Mouse (Mus musculus) heart, embryonic 16.5 days (tissue): ENCODE results near the gene Taldo1. TPM values are rescaled to one million over a fixed set of nuclear protein-coding genes. Genes with fewer than 3 reads are reported as not detected.

Source experiments
- ATAC-seq: fragments of 200-750 bp; cut with Nextera tagmentation; replicated peaks from 2 replicates; pipeline ENCODE4 v1.8.0; 2017; ENCODE audit warnings: moderate number of reproducible peaks; ENCODE audit not compliant: insufficient read depth, low FRiP score; ENCODE audit errors: extremely low read depth
- H3K27ac ChIP-seq: fragments of 300-500 bp; sonication (generic); 2 replicates; pipeline ENCODE4 v1.5.1; 2014; ENCODE audit warnings: mild to moderate bottlenecking, low read length, control low read depth, moderate library complexity
- H3K27me3 ChIP-seq: fragments of 300-500 bp; sonication (generic); 2 replicates; pipeline ENCODE4 v1.6.1; 2014; ENCODE audit warnings: low read length, mixed read lengths; ENCODE audit not compliant: control insufficient read depth, insufficient read depth
- H3K36me3 ChIP-seq: fragments of 300-500 bp; sonication (generic); 2 replicates; pipeline ENCODE4 v1.6.1; 2014; ENCODE audit not compliant: control insufficient read depth, insufficient read depth
- H3K4me1 ChIP-seq: fragments of 300-500 bp; sonication (generic); 2 replicates; pipeline ENCODE4 v1.6.1; 2014; ENCODE audit warnings: low read length, mixed read lengths; ENCODE audit not compliant: control insufficient read depth, insufficient read depth
- H3K4me2 ChIP-seq: fragments of 300-500 bp; sonication (generic); 2 replicates; pipeline ENCODE4 v1.6.1; 2014; ENCODE audit warnings: low read depth, mild to moderate bottlenecking, control low read depth, low read length
- H3K4me3 ChIP-seq: fragments of 300-500 bp; sonication (generic); 2 replicates; pipeline ENCODE4 v1.5.1; 2014; ENCODE audit warnings: mild to moderate bottlenecking, control low read depth, low read length
- H3K9ac ChIP-seq: fragments of 300-500 bp; sonication (generic); 2 replicates; pipeline ENCODE4 v1.6.1; 2014; ENCODE audit warnings: low read length, control low read depth
- H3K9me3 ChIP-seq: fragments of 300-500 bp; sonication (generic); replicated peaks from 2 replicates; pipeline ENCODE4 v1.6.1; 2016; ENCODE audit warnings: low read length; ENCODE audit not compliant: control insufficient read depth
- WGBS: fragments of 180-500 bp; shearing (Covaris S2); extraction: QIAGEN DNeasy Blood & Tissue Kit; methylation state at CpG from one replicate; pipeline ENCODE4 v1.1.7; 2014; 5-methylcytosine and 5-hydroxymethylcytosine counted together
- polyA plus RNA-seq: library from polyadenylated mRNA; unstranded; fragments of >200 nt; fragmentation: Nextera tagmentation; extraction: Ambion mirVana; gene quantifications from 2 replicates; pipeline ENCODE4 v1.2.1, GENCODE M21; 2015

Taldo1 gene
- polyA plus RNA-seq, 1 experiment from 2014 or later: 257 TPM

DNA sequence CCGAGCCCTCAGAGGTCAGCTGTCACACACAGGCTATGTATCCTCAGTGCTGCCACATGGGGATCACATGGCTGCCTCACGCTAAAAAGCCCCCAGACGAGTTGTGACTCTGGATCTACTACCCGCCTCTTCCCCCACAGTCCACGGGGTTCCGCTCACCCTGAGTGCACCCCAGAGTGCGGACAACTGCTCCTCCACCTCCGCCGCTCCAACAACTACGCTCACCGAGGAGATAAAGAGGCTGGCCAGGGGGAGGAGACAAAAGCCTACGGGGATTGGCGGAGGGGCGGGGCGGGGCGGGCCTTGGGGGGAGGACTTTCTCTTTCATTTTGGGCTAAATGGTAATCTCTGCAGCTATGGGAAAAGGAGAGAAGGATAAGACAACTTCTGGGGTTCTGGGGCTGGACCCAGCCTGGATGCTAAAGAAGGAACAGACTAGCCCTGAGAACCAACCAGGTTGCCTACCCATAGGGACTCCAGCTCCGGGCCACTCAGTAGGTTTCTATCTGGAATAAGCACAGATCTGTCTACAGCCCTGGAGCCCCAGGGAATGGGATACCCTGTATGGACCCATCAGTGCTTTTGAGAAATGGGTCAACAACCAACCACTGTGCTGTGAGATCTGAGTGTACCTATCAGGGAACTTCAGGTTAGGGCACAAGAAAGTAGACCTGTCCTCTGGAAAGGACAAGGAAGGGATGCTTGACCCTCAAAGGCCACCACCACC is 43.3 kb downstream of the Taldo1 start:
- Histone ChIP-seq H3K4me2 (peak overlapping the region; percentile 81), H3K4me3 (peak overlapping the region; percentile 64), H3K27me3 (no peaks in the 10 kb centered on the region), H3K36me3 (peaks cover 18% of the 10 kb centered on the region), H3K9ac (peak overlapping the region; percentile 73), H3K9me3 (no peaks in the 10 kb centered on the region), H3K27ac (peak overlapping the region; percentile 19), H3K4me1 (peaks cover 21% of the 10 kb centered on the region)
- peak; percentile 43 for ATAC-seq
- 3% methylated on average over 17 of the region's 17 CpGs for WGBS

DNA sequence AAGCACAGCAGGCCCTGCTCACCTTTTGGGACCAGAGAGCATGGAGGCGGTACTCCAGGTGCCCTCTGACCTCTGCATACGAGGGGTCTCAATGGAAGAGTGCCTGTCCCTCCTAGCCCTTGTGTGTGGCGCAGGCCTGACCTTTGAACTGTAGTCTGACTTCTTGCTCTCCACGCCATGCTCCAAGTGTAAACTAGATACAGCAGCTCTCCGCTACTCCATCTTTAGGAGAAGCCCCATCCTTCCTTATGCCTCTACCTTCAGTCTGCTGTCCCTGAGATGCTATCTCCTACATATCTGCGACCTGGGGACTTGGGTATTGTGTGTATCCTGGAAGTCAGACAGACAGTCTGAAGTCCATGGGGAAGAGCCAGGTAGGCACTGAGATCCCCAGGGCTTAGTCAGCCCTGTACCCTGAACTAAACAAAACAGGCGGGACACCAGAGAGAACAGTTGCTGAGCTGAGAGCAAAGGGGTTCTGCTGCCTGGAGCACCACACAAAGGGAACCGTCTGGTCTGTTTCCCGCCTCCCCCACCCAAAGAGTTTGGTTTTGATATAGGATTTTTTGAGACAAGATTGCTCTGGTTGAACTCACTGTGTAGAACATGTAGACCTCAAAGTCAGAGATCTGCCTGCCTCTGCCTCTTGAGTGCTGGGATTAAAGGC is 44.0 kb downstream of the Taldo1 start:
- H3K36me3 ChIP-seq: peaks cover 12% of the 10 kb centered on the region
- no peak for ATAC-seq
- H3K9ac ChIP-seq: no peak overlapping the region
- H3K4me1 ChIP-seq: peaks cover 27% of the 10 kb centered on the region
- H3K27ac ChIP-seq: no peak overlapping the region
- 84% methylated on average over 9 of the region's 9 CpGs for WGBS
- no peaks in the 10 kb centered on the region for H3K27me3 ChIP-seq
- H3K9me3 ChIP-seq: no peaks in the 10 kb centered on the region
- H3K4me3 ChIP-seq: no peak overlapping the region
- H3K4me2 ChIP-seq: no peak overlapping the region

DNA sequence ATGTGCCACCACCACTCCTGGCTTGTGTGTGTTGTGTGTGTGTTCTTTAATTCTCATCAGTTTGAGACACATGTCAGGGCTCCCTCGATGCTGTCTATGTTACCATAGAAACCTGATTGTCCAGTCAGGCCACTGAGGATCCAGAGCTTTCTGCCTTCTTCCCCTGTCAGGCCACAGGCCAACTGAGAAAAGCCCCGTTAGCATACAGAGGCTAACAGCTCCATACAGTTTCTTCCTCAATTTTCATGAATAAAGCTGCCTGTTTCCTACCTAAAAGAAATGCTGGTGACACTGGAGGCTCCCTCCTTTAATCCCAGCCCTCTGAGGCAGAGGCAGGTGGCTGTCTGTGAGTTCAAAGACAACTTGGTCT is 44.5 kb downstream of the Taldo1 start:
- Histone ChIP-seq H3K27ac (no peak overlapping the region), H3K27me3 (no peaks in the 10 kb centered on the region), H3K4me3 (peak overlapping the region; percentile 74), H3K4me1 (peaks cover 27% of the 10 kb centered on the region), H3K9me3 (no peaks in the 10 kb centered on the region), H3K4me2 (peak overlapping the region; percentile 74), H3K36me3 (peaks cover 10% of the 10 kb centered on the region), H3K9ac (peak overlapping the region; percentile 77)
- 70% methylated on average over 2 of the region's 2 CpGs for WGBS
- no peak for ATAC-seq

DNA sequence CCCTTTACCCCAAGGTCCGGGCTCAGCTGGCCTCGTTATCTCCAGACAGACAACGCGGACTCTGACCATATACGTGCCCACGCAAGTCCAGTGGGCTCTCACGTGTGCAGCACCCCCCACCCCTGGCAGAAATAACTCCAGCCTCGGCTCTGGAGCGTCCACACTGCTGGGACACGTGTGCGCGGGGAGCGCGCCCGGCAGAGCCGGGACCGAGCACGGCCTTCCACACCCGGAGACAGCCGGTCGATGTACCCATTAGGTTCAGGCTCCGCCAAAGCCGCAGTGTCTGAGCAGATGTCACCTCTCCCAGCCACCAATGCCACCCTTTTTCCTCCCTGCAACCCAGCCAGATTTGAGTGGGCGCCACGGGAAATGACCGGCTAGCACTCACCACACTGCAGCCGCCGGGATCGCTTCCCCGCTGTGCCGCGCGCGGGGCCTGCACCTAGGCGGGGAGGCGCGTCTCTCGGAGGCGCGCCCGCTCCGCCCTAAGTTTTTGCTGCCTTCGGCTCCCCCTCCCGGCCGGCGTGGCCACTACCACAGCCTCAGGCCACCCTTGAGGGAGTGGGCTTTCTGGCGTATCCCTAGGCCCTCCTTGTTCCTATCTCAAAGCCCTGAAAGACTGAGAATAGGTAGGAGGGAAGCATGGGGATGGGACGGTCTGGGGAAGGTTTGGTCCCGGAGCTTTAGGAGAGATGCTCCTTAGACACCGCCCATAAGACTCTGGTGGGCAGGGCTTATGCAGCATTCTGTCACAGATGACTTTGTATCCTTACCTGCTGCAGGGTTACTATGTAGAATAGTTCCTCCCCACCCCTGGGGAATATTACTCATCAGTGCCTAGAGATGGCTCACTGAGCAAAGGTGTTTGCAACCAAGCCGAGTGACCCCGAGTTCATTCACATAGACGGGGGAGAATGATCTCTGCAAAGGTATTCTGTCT is 45.5 kb downstream of the Taldo1 start, which contains the start of gene Slc25a22:
Gene Slc25a22 (minus strand): TSS at position 715 of the 943 bp plus-strand sequence.
- Histone ChIP-seq H3K9me3 (no peaks in the 10 kb centered on the region), H3K27me3 (no peaks in the 10 kb centered on the region), H3K9ac (peak within 1 kb of the TSS; percentile 77), H3K36me3 (peaks cover 12% of the 10 kb centered on the region), H3K4me3 (peak within 1 kb of the TSS; percentile 74), H3K27ac (peak within 1 kb of the TSS; percentile 58; the same call in 1 of the 2 replicates), H3K4me1 (peaks cover 29% of the 10 kb centered on the region), H3K4me2 (peak within 1 kb of the TSS; percentile 74)
- WGBS: 6% methylated on average over 53 of the region's 53 CpGs
- peak; percentile 81 for ATAC-seq

DNA sequence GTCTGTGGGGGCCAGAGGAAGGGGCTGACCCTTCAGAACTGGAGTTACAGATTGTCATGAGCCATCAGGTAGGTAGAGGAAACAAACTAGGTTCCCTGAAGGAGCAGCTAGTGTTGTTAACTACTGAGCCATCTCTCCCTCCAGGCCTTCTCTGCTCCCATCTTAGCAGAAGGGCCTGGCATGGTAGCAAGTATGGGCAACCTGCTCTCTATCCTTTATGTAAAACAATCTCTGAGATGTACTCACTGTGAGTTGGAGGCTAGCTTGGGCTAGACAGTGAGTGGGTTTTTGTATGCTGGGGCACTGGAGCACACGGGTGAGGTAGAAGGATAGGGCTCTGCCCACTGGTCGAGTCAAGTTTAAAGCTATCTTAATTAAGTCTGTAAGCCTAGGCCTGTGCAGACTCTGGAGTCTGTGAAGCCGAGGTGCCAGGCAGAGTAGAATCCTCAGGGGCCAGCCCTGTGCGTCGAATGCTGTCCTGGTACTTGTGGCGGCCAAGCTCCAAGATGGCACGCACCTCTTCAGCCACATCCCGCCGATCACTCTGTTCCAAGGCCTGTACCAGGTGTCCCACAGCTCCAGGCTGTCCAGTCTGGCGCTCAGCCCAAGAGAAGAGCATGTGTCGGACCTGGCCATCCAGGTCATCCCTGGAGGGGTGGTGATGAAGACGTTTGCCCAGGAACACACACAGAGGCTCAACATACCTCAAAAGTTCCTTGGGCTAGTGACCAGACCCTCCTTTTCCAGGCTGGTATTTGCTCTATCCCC is 46.4 kb downstream of the Taldo1 start:
- Histone ChIP-seq H3K9ac (no peak overlapping the region), H3K4me2 (no peak overlapping the region), H3K27me3 (no peaks in the 10 kb centered on the region), H3K4me1 (peaks cover 39% of the 10 kb centered on the region), H3K4me3 (no peak overlapping the region), H3K36me3 (peaks cover 12% of the 10 kb centered on the region), H3K9me3 (no peaks in the 10 kb centered on the region), H3K27ac (no peak overlapping the region)
- ATAC-seq: no peak
- 88% methylated on average over 12 of the region's 12 CpGs for WGBS

DNA sequence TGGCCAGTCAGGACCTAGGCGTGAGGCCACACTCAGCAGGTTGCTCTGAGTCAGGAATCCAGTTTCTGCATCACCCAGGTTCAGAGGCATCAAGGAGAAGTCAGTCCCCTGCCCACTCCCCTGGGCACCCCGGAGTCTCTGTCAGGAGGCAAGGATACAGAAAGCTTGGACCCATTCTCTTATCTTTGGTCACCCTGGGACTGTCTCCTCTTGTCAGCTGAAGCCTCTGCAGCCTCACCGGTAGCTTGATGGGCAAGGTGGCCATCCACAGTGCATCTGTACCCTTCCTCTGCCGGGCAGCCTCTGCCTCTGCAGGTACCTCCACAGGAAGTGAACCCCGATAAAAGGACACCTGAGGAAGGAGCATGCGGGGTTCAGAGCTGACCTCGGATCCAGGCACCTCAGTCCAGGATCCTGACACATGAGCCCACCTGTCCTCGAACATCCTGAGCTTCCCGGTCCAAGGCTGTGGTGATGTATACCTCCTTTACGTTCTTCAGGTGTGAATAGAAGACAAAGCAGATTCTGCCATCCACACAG is 47.2 kb downstream of the Taldo1 start:
- Histone ChIP-seq H3K4me3 (no peak overlapping the region), H3K27me3 (no peaks in the 10 kb centered on the region), H3K4me1 (peaks cover 39% of the 10 kb centered on the region), H3K4me2 (no peak overlapping the region), H3K9ac (no peak overlapping the region), H3K27ac (no peak overlapping the region), H3K9me3 (no peaks in the 10 kb centered on the region), H3K36me3 (peaks cover 10% of the 10 kb centered on the region)
- ATAC-seq: no peak
- WGBS: 93% methylated on average over 10 of the region's 10 CpGs

DNA sequence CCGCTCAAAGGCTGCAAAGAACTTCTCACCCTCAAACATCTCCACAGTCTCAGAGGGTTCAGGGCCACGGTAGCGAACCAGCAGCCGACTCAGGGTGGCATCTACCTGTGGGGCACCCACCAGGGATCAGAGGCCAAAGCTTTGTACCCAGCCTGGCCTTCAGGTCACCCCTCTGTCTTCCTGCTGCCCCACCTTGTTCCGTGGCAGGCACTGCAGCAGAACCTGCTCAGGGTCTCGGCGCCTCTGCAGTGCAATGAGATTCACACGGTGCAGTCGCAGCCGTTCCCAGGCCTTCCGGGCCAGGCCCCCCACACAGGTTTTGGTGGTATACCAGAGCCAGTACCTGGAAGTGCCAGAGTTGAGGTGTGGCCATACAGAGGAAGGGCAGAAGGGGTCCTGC is 47.8 kb downstream of the Taldo1 start:
- H3K9me3 ChIP-seq: no peaks in the 10 kb centered on the region
- no peak for ATAC-seq
- no peak overlapping the region for H3K27ac ChIP-seq
- H3K36me3 ChIP-seq: peaks cover 10% of the 10 kb centered on the region
- H3K9ac ChIP-seq: no peak overlapping the region
- no peak overlapping the region for H3K4me3 ChIP-seq
- peaks cover 35% of the 10 kb centered on the region for H3K4me1 ChIP-seq
- H3K27me3 ChIP-seq: no peaks in the 10 kb centered on the region
- WGBS: 93% methylated on average over 11 of the region's 11 CpGs
- H3K4me2 ChIP-seq: no peak overlapping the region

DNA sequence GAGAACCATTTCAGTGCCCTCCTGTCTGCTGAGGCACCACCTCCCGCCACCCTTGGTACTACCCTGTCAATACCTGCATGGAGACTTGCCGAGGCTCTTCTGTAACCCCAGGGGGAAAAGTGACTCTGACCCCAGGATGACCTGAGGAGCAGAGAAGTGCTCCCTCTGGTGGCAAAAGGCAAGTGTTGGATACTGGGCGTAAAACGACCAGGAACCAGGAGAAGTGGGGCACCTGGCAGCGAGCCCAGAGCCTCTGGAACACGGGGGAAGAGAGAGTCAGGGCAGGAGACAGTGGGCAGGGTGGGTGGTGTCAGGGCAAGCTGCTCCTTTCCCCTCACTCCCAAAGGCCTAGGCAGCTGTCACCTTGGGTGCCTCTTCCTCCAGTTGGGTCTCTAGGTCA is 48.6 kb downstream of the Taldo1 start:
- Histone ChIP-seq H3K9me3 (no peaks in the 10 kb centered on the region), H3K9ac (no peak overlapping the region), H3K4me3 (no peak overlapping the region), H3K4me1 (peaks cover 31% of the 10 kb centered on the region), H3K27ac (no peak overlapping the region), H3K27me3 (no peaks in the 10 kb centered on the region), H3K36me3 (peaks cover 10% of the 10 kb centered on the region), H3K4me2 (no peak overlapping the region)
- WGBS: 21% methylated on average over 6 of the region's 6 CpGs
- ATAC-seq: no peak
